Mouse (Mus musculus): ENCODE measurements around the gene Tmem123.

The Tmem123 gene

GRCm38 (mm10) chr9:7775011-7775410 lies 11.2 kb downstream of the Tmem123 start:
- DNase-seq (ENCODE audit: low spot score in 2 of 2), result no peak

DNA sequence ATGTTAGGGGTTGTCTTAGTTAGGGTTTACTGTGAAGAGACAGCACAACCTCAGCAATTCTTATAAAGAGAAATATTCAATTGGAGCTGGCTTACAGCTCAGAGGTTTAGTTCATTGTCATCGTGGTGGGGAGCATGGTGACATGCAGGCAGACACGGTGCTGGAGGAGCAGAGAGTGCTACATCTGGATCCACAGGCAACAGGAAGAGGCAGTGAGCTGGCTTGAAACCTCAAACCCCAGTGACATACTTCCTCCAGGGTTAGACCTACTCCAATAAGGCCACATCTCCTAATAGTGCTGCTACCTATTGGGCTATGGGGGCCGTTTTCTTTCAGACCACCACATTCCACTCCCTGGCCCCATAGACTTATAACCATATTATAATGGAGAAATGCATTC lies 12.1 kb downstream of the Tmem123 start:
- no peak for DNase-seq (ENCODE audit: low spot score in 2 of 2)

GRCm38 (mm10) chr9:7776940-7777339 lies 13.1 kb downstream of the Tmem123 start:
- DNase-seq (ENCODE audit: low spot score in 2 of 2), result no peak

DNA sequence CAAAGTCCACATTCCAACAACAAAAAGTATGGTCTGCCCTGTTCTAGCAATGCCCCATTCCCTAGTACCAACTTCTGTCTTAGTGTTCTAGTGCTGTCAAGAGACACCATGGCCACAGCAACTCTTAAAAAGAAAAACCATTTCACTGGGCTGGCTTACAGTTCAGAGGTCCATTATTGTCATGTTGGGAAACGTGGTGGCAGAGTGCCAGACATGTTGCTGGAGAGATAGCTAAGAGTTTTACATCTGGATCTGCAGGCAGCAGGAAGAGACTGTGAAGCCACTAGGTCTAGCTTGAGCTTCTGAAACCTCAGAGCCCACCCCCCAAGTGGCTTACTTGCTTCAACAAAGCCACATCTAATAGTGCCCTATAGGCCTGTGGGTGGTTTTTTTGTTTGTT lies 13.8 kb downstream of the Tmem123 start:
- DNase-seq (ENCODE audit: low spot score in 2 of 2), result no peak

DNA sequence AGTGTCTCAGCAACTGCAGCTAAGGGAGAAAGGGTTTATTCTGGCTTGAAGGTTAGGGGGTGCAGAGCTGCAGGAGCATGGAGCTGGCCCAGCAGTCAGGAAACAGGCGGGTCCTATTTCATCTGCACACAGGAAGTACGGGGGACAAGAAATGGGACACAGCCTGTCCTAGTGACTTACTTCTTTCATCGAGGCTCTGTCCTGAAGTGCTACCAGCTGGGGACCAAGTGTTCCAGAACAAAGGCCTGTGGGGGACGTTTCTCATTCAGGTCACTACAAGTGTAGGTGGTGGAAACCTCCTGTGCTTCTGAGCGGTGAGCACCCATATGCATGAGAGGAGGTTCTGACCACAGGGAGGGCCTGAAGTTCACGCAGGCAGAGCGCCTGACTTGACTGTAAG lies 14.9 kb downstream of the Tmem123 start:
- no peak for DNase-seq (ENCODE audit: low spot score in 2 of 2)

DNA sequence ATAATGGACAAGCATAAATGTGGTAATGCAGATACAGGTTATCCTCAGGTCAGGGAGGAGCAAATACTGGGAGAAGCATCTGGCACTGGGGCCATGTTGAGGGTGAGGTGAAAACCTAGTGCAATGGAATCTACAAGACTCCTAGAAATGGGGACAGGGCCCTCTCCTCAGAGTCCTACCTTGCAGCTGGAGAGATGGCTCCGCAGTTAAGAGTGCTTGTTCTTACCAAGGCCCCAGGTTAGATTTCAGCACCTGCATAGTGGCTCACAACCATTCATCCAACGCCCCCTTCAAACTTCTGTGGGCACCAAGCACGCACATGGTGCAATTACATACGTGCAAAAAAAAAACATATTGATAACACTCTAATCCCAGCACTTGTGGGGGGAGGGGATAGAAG lies 15.9 kb downstream of the Tmem123 start:
- no peak for DNase-seq (ENCODE audit: low spot score in 2 of 2)

DNA sequence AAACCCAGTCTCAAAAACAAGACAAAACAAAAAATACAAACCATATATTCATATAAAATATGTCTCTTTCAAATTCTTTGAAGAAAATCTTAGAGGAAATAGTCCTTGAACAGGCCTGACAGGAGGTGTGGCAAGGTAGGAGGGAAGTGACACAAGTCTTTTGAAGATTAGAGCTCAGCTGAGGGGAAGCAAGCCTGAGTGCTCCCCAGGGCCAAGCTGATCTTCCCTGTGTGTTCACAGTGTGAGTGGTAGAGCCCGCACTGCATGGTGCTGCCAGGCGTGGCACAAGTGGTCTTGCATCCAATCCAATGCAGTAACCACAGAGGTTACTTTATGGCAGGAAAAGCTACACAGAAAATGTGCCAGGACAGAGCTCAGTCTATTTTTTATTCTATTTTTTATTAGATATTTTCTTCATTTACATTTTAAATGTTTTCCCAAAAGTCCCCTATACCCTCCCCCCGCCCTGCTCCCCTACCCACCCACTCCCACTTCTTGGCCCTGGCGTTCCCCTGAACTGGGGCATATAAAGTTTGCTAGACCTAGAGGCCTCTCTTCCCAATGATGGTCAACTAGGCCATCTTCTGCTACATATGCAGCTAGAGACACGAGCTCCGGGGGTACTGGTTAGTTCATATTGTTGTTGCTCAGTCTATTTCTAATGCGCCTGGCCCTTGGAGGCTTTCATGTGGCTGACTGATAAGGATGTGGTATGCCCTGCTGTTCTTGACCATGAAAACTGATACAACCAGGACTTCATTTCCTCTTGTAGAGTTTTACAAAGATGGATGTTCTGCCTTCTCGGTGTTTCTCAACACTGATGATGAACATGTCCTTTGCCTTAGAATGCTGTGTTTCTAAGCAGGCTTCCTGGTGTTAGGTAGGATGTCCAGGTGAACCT lies 16.7 kb downstream of the Tmem123 start:
- no peak for DNase-seq (ENCODE audit: low spot score in 2 of 2)

GRCm38 (mm10) chr9:7783823-7784614 lies 20.2 kb downstream of the Tmem123 start:
- DNase-seq (ENCODE audit: low spot score in 2 of 2), result no peak

- no peak for DNase-seq (ENCODE audit: low spot score in 2 of 2)
Observed at GRCm38 (mm10) chr9:7784615-7785012, 20.8 kb downstream of the Tmem123 start.

DNA sequence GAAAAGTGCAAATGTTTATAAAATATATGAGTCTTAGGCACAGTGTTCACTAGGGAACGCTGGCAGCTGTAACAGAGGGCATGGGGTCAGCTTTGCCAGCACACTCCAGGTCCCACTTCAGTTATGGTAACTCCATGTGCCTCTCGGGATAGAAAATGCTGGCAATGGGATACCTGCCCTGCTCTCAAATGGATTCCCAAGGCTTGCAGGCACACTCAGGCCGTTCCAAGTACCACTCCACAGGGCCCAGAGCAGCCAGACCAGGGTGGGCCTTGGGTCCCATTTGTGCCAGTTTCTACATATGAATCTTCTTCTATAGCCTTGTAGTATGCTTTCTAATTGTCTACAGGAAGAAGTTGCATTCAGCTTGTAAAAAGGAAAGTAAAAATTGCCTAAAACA lies 21.6 kb downstream of the Tmem123 start:
- no peak for DNase-seq (ENCODE audit: low spot score in 2 of 2)

DNA sequence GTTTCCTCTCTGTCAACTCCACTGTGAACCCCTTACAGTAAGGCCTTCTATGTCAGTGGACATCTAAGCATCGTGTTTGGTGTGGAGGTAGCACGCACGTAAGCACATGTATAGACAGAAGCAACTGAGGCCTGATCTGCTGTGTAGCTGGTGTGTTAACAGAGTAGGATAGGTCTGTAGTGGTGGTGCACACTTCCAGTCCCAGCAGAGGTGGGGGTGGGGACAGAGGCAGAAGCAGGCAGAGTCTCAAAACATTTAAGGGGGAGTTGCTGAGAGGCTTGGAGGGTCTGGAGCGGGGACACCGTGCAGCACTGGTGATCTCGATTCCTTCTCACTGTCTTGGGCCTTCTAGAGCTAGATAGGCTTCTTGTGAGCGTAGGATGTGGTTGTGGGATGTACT lies 22.2 kb downstream of the Tmem123 start:
- DNase-seq (ENCODE audit: low spot score in 2 of 2), result no peak

DNA sequence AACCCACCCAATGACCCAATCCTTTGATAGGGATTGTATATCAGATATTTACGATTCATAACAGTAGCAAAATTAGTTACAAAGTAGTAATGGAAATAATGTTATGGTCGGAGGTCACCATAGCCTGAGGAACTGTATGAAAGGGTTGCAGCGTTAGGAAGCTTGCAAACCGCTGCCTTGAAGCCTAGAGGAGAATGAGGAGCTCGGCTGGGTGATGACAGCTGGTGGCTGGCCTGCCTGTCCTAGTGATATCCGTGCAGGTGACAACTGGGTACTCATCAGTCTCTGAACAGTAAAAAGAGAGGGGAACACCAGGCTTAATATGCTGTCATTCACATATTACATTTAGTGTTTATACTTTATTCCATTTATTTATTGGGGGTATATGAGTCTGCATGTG lies 24.6 kb downstream of the Tmem123 start:
- DNase-seq (ENCODE audit: low spot score in 2 of 2), result no peak

DNA sequence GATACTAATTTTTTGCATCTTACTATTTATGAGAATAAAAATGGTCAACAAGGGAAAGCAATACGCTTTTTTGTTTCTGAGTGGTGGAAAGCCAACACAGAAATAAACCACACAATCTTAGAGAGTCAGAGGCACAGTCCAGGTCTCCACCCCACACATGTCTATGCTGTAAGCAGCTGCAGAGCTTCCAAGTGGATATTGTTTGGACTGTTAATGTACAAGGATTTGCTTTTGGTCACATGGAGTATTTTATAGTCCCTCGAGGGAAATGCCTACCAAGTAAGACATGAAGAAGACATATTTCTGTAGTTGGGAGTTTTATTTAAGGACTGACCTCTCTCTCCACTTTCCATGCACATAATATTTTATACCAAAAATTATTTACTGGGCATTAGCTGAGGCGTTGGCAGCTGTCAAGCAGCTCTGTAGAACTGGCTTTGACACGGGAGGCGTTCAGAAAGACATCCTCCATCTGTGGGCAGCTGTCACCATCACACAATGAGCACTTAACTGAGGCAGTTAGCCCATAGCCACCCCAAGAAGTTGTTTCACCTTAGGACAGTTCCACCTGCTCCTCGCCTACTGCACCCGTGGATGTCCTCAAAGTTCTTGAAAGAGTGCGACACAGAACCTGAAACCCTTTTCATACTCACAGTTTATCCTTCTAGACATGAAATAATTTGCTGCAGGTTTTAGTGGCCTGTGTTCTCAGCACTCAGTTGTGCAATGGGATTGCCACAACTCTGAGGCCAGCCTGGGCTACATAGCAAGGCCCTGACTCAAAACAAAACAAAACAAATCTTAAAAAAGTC lies 26.1 kb downstream of the Tmem123 start:
- no peak for DNase-seq (ENCODE audit: low spot score in 2 of 2)

GRCm38 (mm10) chr9:7790580-7791084 lies 26.8 kb downstream of the Tmem123 start:
- DNase-seq (ENCODE audit: low spot score in 2 of 2), result no peak

- no peak for DNase-seq (ENCODE audit: low spot score in 2 of 2)
Observed at GRCm38 (mm10) chr9:7793561-7793960, 29.7 kb downstream of the Tmem123 start.

- DNase-seq (ENCODE audit: low spot score in 2 of 2), result no peak
Observed at GRCm38 (mm10) chr9:7795581-7795980, 31.7 kb downstream of the Tmem123 start.

- no peak for DNase-seq (ENCODE audit: low spot score in 2 of 2)
Observed at GRCm38 (mm10) chr9:7796129-7796864, 32.5 kb downstream of the Tmem123 start.

- DNase-seq (ENCODE audit: low spot score in 2 of 2), result no peak
Observed at GRCm38 (mm10) chr9:7797542-7797941, 33.7 kb downstream of the Tmem123 start.

GRCm38 (mm10) chr9:7798555-7798954 lies 34.7 kb downstream of the Tmem123 start:
- DNase-seq (ENCODE audit: low spot score in 2 of 2), result no peak

DNA sequence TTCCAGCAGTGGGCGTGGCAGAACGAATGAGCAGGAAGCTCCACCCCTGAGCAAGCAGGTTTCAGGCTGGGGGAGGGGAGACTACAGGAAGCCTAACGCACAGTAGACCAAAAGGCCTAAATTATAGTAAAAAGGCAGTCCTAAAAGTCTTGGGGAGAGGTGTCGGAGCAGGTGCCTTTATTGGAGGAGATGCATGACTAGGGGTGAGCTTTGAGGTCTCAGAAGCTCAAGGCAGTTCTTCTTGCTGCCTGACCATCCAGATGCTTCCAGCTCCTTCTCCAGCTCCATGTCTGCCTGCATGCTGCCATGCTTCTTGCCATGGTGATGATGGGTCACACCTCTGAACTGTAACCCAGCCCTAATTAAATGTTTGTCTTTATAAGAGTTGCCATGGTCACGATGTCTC lies 41.3 kb downstream of the Tmem123 start:
- no peak for DNase-seq (ENCODE audit: low spot score in 2 of 2)

- no peak for DNase-seq (ENCODE audit: low spot score in 2 of 2)
Observed at GRCm38 (mm10) chr9:7822758-7823157, 58.9 kb downstream of the Tmem123 start.
